In genomic region chr9:57503622-57504380, GRCm38 (mm10) we compare ENCODE assay signal across 9 mouse cellular contexts. TPM values are rescaled to one million over a fixed set of nuclear protein-coding genes. Genes with fewer than 3 reads are reported as not detected.
DNase-seq lines count a peak whose midpoint lies in the region; ATAC-seq lines count a peak whose summit lies in the region.
"Had no signal": no experiment of that assay in that cellular context is flagged by ENCODE, and none has a peak within 500 bp of the region (broad histone marks: within the 10 kb centered on the region; RNA-seq: fewer than 3 reads in every experiment).

Gene Rpp25 (plus strand): TSS chr9:57504026.

- no peaks in the 10 kb centered on the region for H3K9me3 ChIP-seq in hindbrain, embryonic 14.5 days (ENCODE audit: control insufficient read depth, low read length)
- no peaks in the 10 kb centered on the region for H3K9me3 ChIP-seq in midbrain, embryonic 11.5 days (ENCODE audit: control insufficient read depth, low read length)
- H3K9me3 ChIP-seq in stomach, embryonic 15.5 days = no peaks in the 10 kb centered on the region

- H3K9ac ChIP-seq in hindbrain, embryonic 14.5 days = peak within 1 kb of the TSS; percentile 51
- H3K9ac ChIP-seq in midbrain, embryonic 11.5 days (ENCODE audit: low read length) = peak within 1 kb of the TSS; percentile 55; the same call in 1 of the 2 replicates
- no peak within 1 kb of the TSS for H3K9ac ChIP-seq in stomach, embryonic 15.5 days

- peaks cover 56% of the 10 kb centered on the region for H3K4me1 ChIP-seq in hindbrain, embryonic 14.5 days (replicated peaks; ENCODE audit: control insufficient read depth, insufficient read depth, low read length)
- peaks cover 24% of the 10 kb centered on the region for H3K4me1 ChIP-seq in midbrain, embryonic 11.5 days (ENCODE audit: control insufficient read depth, insufficient read depth, low read length)
- peaks cover 34% of the 10 kb centered on the region for H3K4me1 ChIP-seq in stomach, embryonic 15.5 days

- peak within 1 kb of the TSS; percentile 88 for H3K27ac ChIP-seq in hindbrain, embryonic 14.5 days
- H3K27ac ChIP-seq in midbrain, embryonic 11.5 days (ENCODE audit: low read depth, low read length) = peak within 1 kb of the TSS; percentile 25
- H3K27ac ChIP-seq in stomach, embryonic 15.5 days = no peak within 1 kb of the TSS

- WGBS in hindbrain, embryonic 14.5 days = under 1% methylated on average over 46 of the region's 46 CpGs
- WGBS in midbrain, embryonic 11.5 days = under 1% methylated on average over 46 of the region's 46 CpGs
- under 1% methylated on average over 46 of the region's 46 CpGs for WGBS in stomach, embryonic 15.5 days

- no peaks in the 10 kb centered on the region for H3K36me3 ChIP-seq in hindbrain, embryonic 14.5 days (replicated peaks; ENCODE audit: control insufficient read depth, insufficient read depth)
- H3K36me3 ChIP-seq in midbrain, embryonic 11.5 days (ENCODE audit: control insufficient read depth, insufficient read depth, low read length) = no peaks in the 10 kb centered on the region
- H3K36me3 ChIP-seq in stomach, embryonic 15.5 days = no peaks in the 10 kb centered on the region

- peaks cover 39% of the 10 kb centered on the region for H3K27me3 ChIP-seq in hindbrain, embryonic 14.5 days (ENCODE audit: control insufficient read depth, insufficient read depth, low read length)
- peaks cover 66% of the 10 kb centered on the region for H3K27me3 ChIP-seq in midbrain, embryonic 11.5 days (ENCODE audit: control insufficient read depth, insufficient read depth, low read length)
- peaks cover 71% of the 10 kb centered on the region for H3K27me3 ChIP-seq in stomach, embryonic 15.5 days (replicated peaks)

- peak within 1 kb of the TSS; percentile 73 for H3K4me2 ChIP-seq in hindbrain, embryonic 14.5 days (replicated peaks)
- peak within 1 kb of the TSS; percentile 75 for H3K4me2 ChIP-seq in midbrain, embryonic 11.5 days
- H3K4me2 ChIP-seq in stomach, embryonic 15.5 days = peak within 1 kb of the TSS; percentile 96

- peak within 1 kb of the TSS; percentile 37 for H3K4me3 ChIP-seq in hindbrain, embryonic 14.5 days (replicated peaks; ENCODE audit: low read length)
- peak within 1 kb of the TSS; percentile 39 for H3K4me3 ChIP-seq in midbrain, embryonic 11.5 days (ENCODE audit: low read depth, low read length)
- H3K4me3 ChIP-seq in stomach, embryonic 15.5 days (replicated peaks) = peak within 1 kb of the TSS; percentile 47

- DNase-seq in R1 (ENCODE audit: low read depth, low spot score) = peak; percentile 94
- peak; percentile 86 for DNase-seq in brain, adult 2 months (ENCODE audit: low read depth, low spot score)
- peak; percentile 36 to 46 for DNase-seq in frontal cortex, postnatal 25 days (ENCODE audit: low spot score in 2 of 2)
- DNase-seq in hindbrain, embryonic 14.5 days (ENCODE audit: low spot score) = no peak
- peak; percentile 54 to 70 for DNase-seq in left cerebral cortex, postnatal 25 days (ENCODE audit: low spot score in 2 of 2)
- peak; percentile 94 for DNase-seq in midbrain, embryonic 11.5 days (ENCODE audit: low spot score, missing footprints)
- no peak for DNase-seq in cerebellum, postnatal 36 days

- peak; percentile 47 for ATAC-seq in hindbrain, embryonic 14.5 days (ENCODE audit: low FRiP score)
- peak; percentile 70 for ATAC-seq in midbrain, embryonic 11.5 days (ENCODE audit: low FRiP score)
- peak; percentile 62 for ATAC-seq in stomach, embryonic 15.5 days (ENCODE audit: insufficient read depth, low FRiP score, low read depth)

- intact Hi-C loops in left cerebral cortex, postnatal 25 days (cut with DNase I) = loop anchor here (2.0 kb wide), 1 partner anchor 17 kb away; the partner anchor contains the start of gene Cox5a

RNA-seq across cellular contexts. Expression of gene Rpp25, which starts in this region (rescaled TPM):
- polyA plus RNA-seq in hindbrain, embryonic 14.5 days (2014; fragmentation: Nextera tagmentation; extraction: Ambion mirVana) = 17.0 and 19.7 TPM in 2 replicates
- total RNA-seq in left cerebral cortex, postnatal 25 days (2021) = 10 to 100 TPM; 15.6 to 16.1 TPM
- polyA plus RNA-seq in midbrain, embryonic 11.5 days (2014; fragmentation: Nextera tagmentation; extraction: Ambion mirVana) = 12.8 and 14.1 TPM in 2 replicates
- 6.0 and 6.1 TPM in 2 replicates for polyA plus RNA-seq in stomach, embryonic 15.5 days (2015; fragmentation: Nextera tagmentation; extraction: Ambion mirVana)
- total RNA-seq: neutrophil, adult 5-6 weeks had no signal

Comparison
In these comparisons a context has a peak if more than half of its experiments do, and no peak if none do; other contexts are left out.
1. DNase-seq: peak in R1 (single experiment), brain, adult 2 months (single experiment), frontal cortex, postnatal 25 days (2 of 2), left cerebral cortex, postnatal 25 days (2 of 2) and midbrain, embryonic 11.5 days (single experiment); none in hindbrain, embryonic 14.5 days (single experiment) and cerebellum, postnatal 36 days (0 of 2).
2. Peak in every context shown above with its lines, with median percentiles within 50 percentile points of each other: ATAC-seq, H3K4me2 ChIP-seq and H3K4me3 ChIP-seq.